8 mouse cellular contexts compared by ENCODE assay signal in genomic region chr10:84886221-84886627, GRCm38 (mm10). TPM values are rescaled to one million over a fixed set of nuclear protein-coding genes. Genes with fewer than 3 reads are reported as not detected.
A peak's percentile ranks its signal among the peaks of the same experiment; 100 is the strongest.
DNase-seq lines count a peak whose midpoint lies in the region; ATAC-seq and TF ChIP-seq lines count a peak whose summit lies in the region.

No protein-coding gene starts in this region.

- H3K36me3 ChIP-seq in heart, embryonic 12.5 days, result no peaks in the 10 kb centered on the region
- H3K36me3 ChIP-seq in midbrain, embryonic 10.5 days, result peaks cover 96% of the 10 kb centered on the region
- no peaks in the 10 kb centered on the region for H3K36me3 ChIP-seq in midbrain, postnatal 0 days (ENCODE audit: insufficient read depth, low read length)

- no peaks in the 10 kb centered on the region for H3K9me3 ChIP-seq in heart, embryonic 12.5 days (replicated peaks)
- no peaks in the 10 kb centered on the region for H3K9me3 ChIP-seq in midbrain, embryonic 10.5 days (replicated peaks)
- no peaks in the 10 kb centered on the region for H3K9me3 ChIP-seq in midbrain, postnatal 0 days (ENCODE audit: low read length)

- TF ChIP-seq CTCF in bone marrow macrophage, adult 2 months (IDR thresholded peaks at IDR 0.05; ENCODE audit: low read depth, low read length), result no peak
- TF ChIP-seq CTCF in midbrain, postnatal 0 days (IDR thresholded peaks at IDR 0.05), result no peak

- no peak overlapping the region for H3K27ac ChIP-seq in bone marrow macrophage, adult 2 months (ENCODE audit: insufficient read depth, low read depth, low read length)
- H3K27ac ChIP-seq in heart, embryonic 12.5 days (ENCODE audit: poor library complexity, severe bottlenecking), result peak overlapping the region; percentile 24; the same call in 1 of the 2 replicates
- no peak overlapping the region for H3K27ac ChIP-seq in midbrain, embryonic 10.5 days (replicated peaks)
- no peak overlapping the region for H3K27ac ChIP-seq in midbrain, postnatal 0 days (ENCODE audit: low read depth, low read length)

- no peak for TF ChIP-seq POLR2A in bone marrow macrophage, adult 2 months (IDR thresholded peaks at IDR 0.05; ENCODE audit: borderline replicate concordance, low read depth, low read length)

- peak overlapping the region; percentile 10 for H3K4me3 ChIP-seq in bone marrow macrophage, adult 2 months (ENCODE audit: insufficient read depth, low read length)
- no peak overlapping the region for H3K4me3 ChIP-seq in heart, embryonic 12.5 days
- H3K4me3 ChIP-seq in midbrain, embryonic 10.5 days, result no peak overlapping the region
- H3K4me3 ChIP-seq in midbrain, postnatal 0 days (ENCODE audit: low read depth, low read length), result no peak overlapping the region

- 0 out of 2 replicates have a peak, but pooled peaks have one; percentile 18 for ATAC-seq in heart, embryonic 12.5 days (ENCODE audit: insufficient number of reproducible peaks, low FRiP score)
- ATAC-seq in midbrain, postnatal 0 days (ENCODE audit: low FRiP score), result no peak

- H3K27me3 ChIP-seq in heart, embryonic 12.5 days (replicated peaks), result peaks cover 8% of the 10 kb centered on the region
- no peaks in the 10 kb centered on the region for H3K27me3 ChIP-seq in midbrain, embryonic 10.5 days (ENCODE audit: low read depth, poor library complexity, severe bottlenecking)
- no peaks in the 10 kb centered on the region for H3K27me3 ChIP-seq in midbrain, postnatal 0 days (ENCODE audit: insufficient read depth, low read length)

- no peak overlapping the region for H3K9ac ChIP-seq in heart, embryonic 12.5 days
- no peak overlapping the region for H3K9ac ChIP-seq in midbrain, postnatal 0 days (replicated peaks; ENCODE audit: low read length, poor library complexity, severe bottlenecking)

- H3K4me2 ChIP-seq in heart, embryonic 12.5 days, result no peak overlapping the region
- no peak overlapping the region for H3K4me2 ChIP-seq in midbrain, postnatal 0 days (ENCODE audit: low read depth, low read length, poor library complexity, severe bottlenecking)

- H3K4me1 ChIP-seq in bone marrow macrophage, adult 2 months (ENCODE audit: control insufficient read depth, insufficient read depth, low read length), result peaks cover 13% of the 10 kb centered on the region
- 0 out of 2 replicates have a peak, but pooled peaks cover 6% of the 10 kb centered on the region for H3K4me1 ChIP-seq in heart, embryonic 12.5 days (replicated peaks)
- H3K4me1 ChIP-seq in midbrain, embryonic 10.5 days, result peaks cover 21% of the 10 kb centered on the region
- H3K4me1 ChIP-seq in midbrain, postnatal 0 days (ENCODE audit: insufficient read depth, low read length), result peaks cover 3% of the 10 kb centered on the region; the same call in 1 of the 2 replicates

- 28% methylated on average over 6 of the region's 6 CpGs for whole genome bisulfite sequencing in heart, embryonic 12.5 days
- 58% methylated on average over 6 of the region's 6 CpGs for WGBS in midbrain, embryonic 10.5 days
- whole genome bisulfite sequencing in midbrain, postnatal 0 days, result 58% methylated on average over 6 of the region's 6 CpGs

- peak; percentile 38 to 70 for DNase-seq in kidney, postnatal 36 days
- peak; percentile 52 to 81 for DNase-seq in lung, postnatal 4 days
- no peak for DNase-seq in midbrain, embryonic 10.5 days (ENCODE audit: low spot score)
- no peak for DNase-seq in adrenal gland, postnatal 10 days
- DNase-seq in thymus, adult 18-20 months, result no peak
- no peak for DNase-seq in midbrain, postnatal 0 days (ENCODE audit: low spot score)

RNA-seq across cellular contexts. Expression of gene Ric8b, which starts 31.2 kb away (rescaled TPM):
- polyA plus RNA-seq in bone marrow macrophage, adult 2 months (2012; ENCODE audit: insufficient read depth, insufficient read length, missing spikeins), result 11.7 and 14.0 TPM in 2 replicates
- 20.7 and 20.8 TPM in 2 replicates for polyA plus RNA-seq in heart, embryonic 12.5 days (2016; fragmentation: Nextera tagmentation; extraction: Ambion mirVana)
- polyA plus RNA-seq in midbrain, embryonic 10.5 days (2016; fragmentation: Nextera tagmentation; extraction: Ambion mirVana), result 28.7 and 30.3 TPM in 2 replicates
- total RNA-seq in adrenal gland, postnatal 10 days (2021), result 10 to 100 TPM; 26.6 to 31.8 TPM
- 48.4 and 61.2 TPM in 2 replicates for total RNA-seq in midbrain, postnatal 0 days (2014; rRNA removed)
- 34.5 and 34.8 TPM in 2 replicates for polyA plus RNA-seq in midbrain, postnatal 0 days (2015; fragmentation: Nextera tagmentation; extraction: Ambion mirVana)

Comparison
In these comparisons a context has a peak if more than half of its experiments do, and no peak if none do; other contexts are left out.
1. DNase-seq: peak in kidney, postnatal 36 days (2 of 2) and lung, postnatal 4 days (2 of 2); none in midbrain, embryonic 10.5 days (single experiment), adrenal gland, postnatal 10 days (single experiment), thymus, adult 18-20 months (0 of 2) and midbrain, postnatal 0 days (single experiment).